Mouse (Mus musculus) liver, postnatal 0 days (tissue): ENCODE measurements around the gene Gfra1. TPM values are rescaled to one million over a fixed set of nuclear protein-coding genes. Genes with fewer than 3 reads are reported as not detected.

Experiments
- ATAC-seq: fragments of 200-750 bp; cut with Nextera tagmentation; 2 replicates; pipeline ENCODE4 v1.8.0; 2017; ENCODE audit warnings: mild to moderate bottlenecking, moderate library complexity
- DNase-seq: peaks from one replicate; pipeline ENCODE4 v3.0.0-alpha.2; 2016
- H3K27ac ChIP-seq: fragments of 300-500 bp; sonication (generic); 2 replicates; pipeline ENCODE4 v1.5.1; 2014; ENCODE audit warnings: antibody characterized with exemption, moderate library complexity, mild to moderate bottlenecking, low read depth
- H3K27me3 ChIP-seq: fragments of 300-500 bp; sonication (generic); 2 replicates; pipeline ENCODE4 v1.6.1; 2014; ENCODE audit warnings: low read length, control low read depth, mixed read lengths; ENCODE audit not compliant: insufficient read depth
- H3K36me3 ChIP-seq: fragments of 300-500 bp; sonication (generic); replicated peaks from 2 replicates; pipeline ENCODE4 v1.6.1; 2014; ENCODE audit warnings: mild to moderate bottlenecking, control low read depth, low read length, moderate library complexity, mixed read lengths; ENCODE audit not compliant: insufficient read depth
- H3K4me1 ChIP-seq: fragments of 300-500 bp; sonication (generic); 2 replicates; pipeline ENCODE4 v1.6.1; 2014; ENCODE audit warnings: antibody characterized with exemption, mild to moderate bottlenecking, control low read depth; ENCODE audit not compliant: insufficient read depth
- H3K4me2 ChIP-seq: fragments of 300-500 bp; sonication (generic); 2 replicates; pipeline ENCODE4 v1.6.1; 2014; ENCODE audit warnings: low read depth, mild to moderate bottlenecking, low read length, moderate library complexity, mixed read lengths
- H3K4me3 ChIP-seq: fragments of 300-500 bp; sonication (generic); 2 replicates; pipeline ENCODE4 v1.5.1; 2014; ENCODE audit warnings: low read depth, low read length
- H3K9ac ChIP-seq: fragments of 300-500 bp; sonication (generic); replicated peaks from 2 replicates; pipeline ENCODE4 v1.6.1; 2014; ENCODE audit warnings: mild to moderate bottlenecking, moderate library complexity
- H3K9me3 ChIP-seq: fragments of 300-500 bp; sonication (generic); 2 replicates; pipeline ENCODE4 v1.6.1; 2016; ENCODE audit warnings: mild to moderate bottlenecking, control low read depth, low read length, mixed read lengths
- CTCF ChIP-seq: sonication (generic); IDR thresholded peaks from 2 replicates; pipeline ENCODE4 v1.5.1; 2016; ENCODE audit warnings: antibody characterized with exemption, low read depth
- EP300 ChIP-seq: IDR thresholded peaks from 2 replicates; pipeline ENCODE4 v1.6.1; 2016; ENCODE audit warnings: antibody characterized with exemption, low read depth, mild to moderate bottlenecking
- whole genome bisulfite sequencing: fragments of 180-500 bp; shearing (Covaris S2); extraction: QIAGEN DNeasy Blood & Tissue Kit; methylation state at CpG from one replicate; pipeline ENCODE4 v1.1.7; 2014; ENCODE audit not compliant: insufficient replicate concordance; 5-methylcytosine and 5-hydroxymethylcytosine counted together
- polyA plus RNA-seq: library from polyadenylated mRNA; unstranded; fragments of >200 nt; fragmentation: Nextera tagmentation; extraction: Ambion mirVana; gene quantifications from 2 replicates; pipeline ENCODE4 v1.2.1, GENCODE M21; 2015

The Gfra1 gene
- polyA plus RNA-seq, 1 experiment from 2014 or later: 8.8 TPM

- no peak for DNase-seq
- Histone ChIP-seq H3K4me3 (no peak overlapping the region), H3K4me1 (peaks cover 27% of the 10 kb centered on the region), H3K9ac (no peak overlapping the region), H3K4me2 (no peak overlapping the region), H3K27ac (peak overlapping the region; percentile 71), H3K9me3 (no peaks in the 10 kb centered on the region), H3K27me3 (no peaks in the 10 kb centered on the region), H3K36me3 (no peaks in the 10 kb centered on the region)
- 37% methylated on average over 3 of the region's 3 CpGs for WGBS
- no peak for ATAC-seq
- no peak for TF ChIP-seq EP300
- TF ChIP-seq CTCF: no peak
These were observed 18.8 kb downstream of the Gfra1 start for GRCm38 (mm10) chr19:58436874-58437273.

DNA sequence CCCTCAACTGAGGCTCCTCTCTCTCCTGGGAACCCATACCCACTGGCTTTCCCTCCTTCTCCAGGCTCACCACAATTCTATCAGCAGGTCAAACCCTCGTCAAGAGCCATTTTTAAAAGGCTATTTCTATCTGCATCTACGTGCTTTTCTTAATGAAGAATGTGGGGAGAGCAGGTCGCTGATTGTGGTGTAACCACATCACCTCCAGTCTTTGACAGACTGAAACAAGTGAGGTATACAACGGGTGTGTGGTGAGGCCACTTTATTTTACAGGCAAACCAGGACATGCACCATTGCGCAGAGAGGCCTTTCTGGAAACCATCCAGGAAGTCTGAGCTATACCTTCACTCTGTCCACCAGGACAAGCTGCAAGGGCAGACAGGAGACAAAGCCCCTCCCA, 19.8 kb downstream of the Gfra1 start:
- Histone ChIP-seq H3K27ac (peak overlapping the region; percentile 71), H3K36me3 (no peaks in the 10 kb centered on the region), H3K9me3 (no peaks in the 10 kb centered on the region), H3K4me3 (no peak overlapping the region), H3K9ac (no peak overlapping the region), H3K27me3 (no peaks in the 10 kb centered on the region), H3K4me2 (no peak overlapping the region), H3K4me1 (peaks cover 27% of the 10 kb centered on the region)
- no peak for TF ChIP-seq CTCF
- no peak for TF ChIP-seq EP300
- DNase-seq: no peak
- WGBS: 45% methylated on average over 5 of the region's 5 CpGs
- ATAC-seq: no peak

- Histone ChIP-seq H3K4me3 (no peak overlapping the region), H3K9me3 (no peaks in the 10 kb centered on the region), H3K27ac (no peak overlapping the region), H3K4me2 (no peak overlapping the region), H3K36me3 (no peaks in the 10 kb centered on the region), H3K9ac (no peak overlapping the region), H3K4me1 (peaks cover 24% of the 10 kb centered on the region), H3K27me3 (no peaks in the 10 kb centered on the region)
- no peak for TF ChIP-seq EP300
- no peak for TF ChIP-seq CTCF
- ATAC-seq (no peak), DNase-seq (no peak)
- whole genome bisulfite sequencing: 85% methylated on average over 5 of the region's 5 CpGs
These were observed 22.9 kb downstream of the Gfra1 start for GRCm38 (mm10) chr19:58432840-58433239.

GRCm38 (mm10) chr19:58428546-58428945, 27.2 kb downstream of the Gfra1 start:
- Histone ChIP-seq H3K4me3 (no peak overlapping the region), H3K9ac (no peak overlapping the region), H3K4me2 (no peak overlapping the region), H3K9me3 (no peaks in the 10 kb centered on the region), H3K36me3 (no peaks in the 10 kb centered on the region), H3K27me3 (no peaks in the 10 kb centered on the region), H3K27ac (no peak overlapping the region), H3K4me1 (no peaks in the 10 kb centered on the region)
- 78% methylated on average over 4 of the region's 4 CpGs for WGBS
- no peak for ATAC-seq
- TF ChIP-seq EP300: no peak
- no peak for TF ChIP-seq CTCF
- no peak for DNase-seq

GRCm38 (mm10) chr19:58427348-58427747, 28.4 kb downstream of the Gfra1 start:
- Histone ChIP-seq H3K4me1 (no peaks in the 10 kb centered on the region), H3K27ac (no peak overlapping the region), H3K4me3 (no peak overlapping the region), H3K27me3 (no peaks in the 10 kb centered on the region), H3K9me3 (no peaks in the 10 kb centered on the region), H3K36me3 (no peaks in the 10 kb centered on the region), H3K9ac (no peak overlapping the region), H3K4me2 (no peak overlapping the region)
- 86% methylated on average over 2 of the region's 2 CpGs for WGBS
- no peak for ATAC-seq
- TF ChIP-seq EP300 (no peak), CTCF (no peak)
- no peak for DNase-seq

DNA sequence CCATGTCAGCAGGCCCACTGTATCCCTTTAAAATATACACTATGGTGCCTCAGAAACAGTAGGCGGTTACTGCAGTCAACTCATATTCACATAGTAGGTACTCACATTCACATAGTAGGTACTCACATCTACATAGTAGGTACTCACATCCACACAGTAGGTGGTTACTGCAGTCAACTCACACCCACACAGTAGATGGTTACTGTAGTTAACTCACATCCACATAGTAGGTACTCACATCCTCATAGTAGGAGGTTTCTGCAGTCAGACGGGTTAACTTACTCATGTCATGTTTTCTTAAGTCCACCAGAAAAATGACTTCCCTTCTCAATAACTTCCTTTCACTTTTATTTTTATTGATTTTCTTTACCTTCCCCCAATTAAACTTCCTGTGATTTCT, 30.8 kb downstream of the Gfra1 start:
- ATAC-seq (no peak), DNase-seq (no peak)
- Histone ChIP-seq H3K4me2 (no peak overlapping the region), H3K9ac (no peak overlapping the region), H3K36me3 (no peaks in the 10 kb centered on the region), H3K4me3 (no peak overlapping the region), H3K27ac (no peak overlapping the region), H3K4me1 (no peaks in the 10 kb centered on the region), H3K9me3 (no peaks in the 10 kb centered on the region), H3K27me3 (no peaks in the 10 kb centered on the region)
- WGBS: 78% methylated on average over 2 of the region's 2 CpGs
- TF ChIP-seq EP300 (no peak), CTCF (no peak)

DNA sequence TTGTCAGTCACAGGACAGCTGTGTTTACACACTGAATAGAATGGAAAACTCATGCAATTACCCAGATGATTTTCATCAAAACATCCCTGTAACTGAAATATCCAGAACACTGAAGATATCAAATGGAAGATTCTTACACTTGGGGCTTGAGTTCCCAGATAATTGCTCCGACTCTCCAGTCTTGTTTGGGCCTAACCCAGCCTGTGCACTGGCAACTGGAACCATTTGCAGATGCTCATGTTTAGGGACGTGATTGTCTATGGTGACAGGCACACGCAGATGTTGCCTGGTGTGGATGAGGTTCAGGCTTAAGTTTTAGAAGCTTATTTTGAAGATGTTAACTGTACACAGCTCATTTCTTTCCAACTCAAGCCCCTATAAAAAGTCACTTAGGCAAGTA, 31.5 kb downstream of the Gfra1 start:
- ATAC-seq (no peak), DNase-seq (no peak)
- no peak overlapping the region for H3K4me3 ChIP-seq
- H3K27me3 ChIP-seq: no peaks in the 10 kb centered on the region
- H3K9ac ChIP-seq: no peak overlapping the region
- H3K9me3 ChIP-seq: no peaks in the 10 kb centered on the region
- TF ChIP-seq CTCF (no peak), EP300 (no peak)
- no peak overlapping the region for H3K27ac ChIP-seq
- no peak overlapping the region for H3K4me2 ChIP-seq
- WGBS: 81% methylated on average over 3 of the region's 3 CpGs
- H3K4me1 ChIP-seq: no peaks in the 10 kb centered on the region
- no peaks in the 10 kb centered on the region for H3K36me3 ChIP-seq
